Mouse (Mus musculus): ENCODE results near the gene Ttll4. TPM values are rescaled to one million over a fixed set of nuclear protein-coding genes. Genes with fewer than 3 reads are reported as not detected.

The Ttll4 gene
- polyA plus RNA-seq, 1 experiment, result 51.4 TPM

DNA sequence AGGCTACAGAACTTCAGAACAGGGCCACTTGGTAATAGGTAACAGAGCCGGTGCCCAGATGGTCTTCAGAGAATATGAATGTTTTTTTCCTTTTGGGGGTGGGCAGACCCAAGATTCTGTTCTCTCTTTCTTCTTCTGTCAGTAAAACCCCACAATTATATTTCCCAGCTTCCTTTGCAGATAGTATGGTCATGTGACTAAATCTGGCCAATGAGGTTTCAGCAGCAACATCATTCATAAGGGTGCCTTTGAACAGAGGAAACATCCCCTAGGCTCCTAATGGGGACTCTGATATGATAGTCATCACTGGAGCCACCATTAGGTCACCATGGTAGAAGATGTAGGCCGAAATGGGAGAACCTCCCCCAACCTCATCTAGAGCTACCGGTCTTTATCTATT, 91.3 kb downstream of the Ttll4 start:
- Histone ChIP-seq H3K36me3 (ENCODE audit: control insufficient read depth, insufficient read depth, low read length) (no peaks in the 10 kb centered on the region), H3K4me1 (replicated peaks; ENCODE audit: control insufficient read depth, insufficient read depth, low read length) (peaks cover 13% of the 10 kb centered on the region), H3K27ac (ENCODE audit: control insufficient read depth, insufficient read depth, low read length) (no peak overlapping the region), H3K4me3 (ENCODE audit: control insufficient read depth, insufficient read depth, low read length) (no peak overlapping the region), H3K27me3 (ENCODE audit: control insufficient read depth, insufficient read depth, low read length) (no peaks in the 10 kb centered on the region)
- TF ChIP-seq POLR2A (IDR thresholded peaks at IDR 0.05; ENCODE audit: control insufficient read depth, extremely low read depth, insufficient read depth, low read length, poor library complexity) (no peak), CTCF (IDR thresholded peaks at IDR 0.05; ENCODE audit: borderline replicate concordance, control insufficient read depth, extremely low read depth, insufficient read depth, low read length, poor library complexity) (no peak)
- WGBS, result 98% methylated on average over 3 of the region's 3 CpGs
- no peak for DNase-seq

Other genes starting within 250 kb of the Ttll4 start
- 40.2 and 53.1 TPM in 2 replicates for gene Cnot9, start 155.7 kb upstream of the Ttll4 start, polyA plus RNA-seq (2012; rRNA removed)
- gene Plcd4, start 118.9 kb upstream of the Ttll4 start, polyA plus RNA-seq (2012; rRNA removed), result 0.24 and 0.33 TPM in 2 replicates
- gene Usp37, start 117.5 kb upstream of the Ttll4 start, polyA plus RNA-seq (2012; rRNA removed), result 7.3 and 8.6 TPM in 2 replicates
- gene Zfp142, start 73.5 kb upstream of the Ttll4 start, polyA plus RNA-seq (2012; rRNA removed), result 28.4 and 30.3 TPM in 2 replicates
- gene Bcs1l, start 73.5 kb upstream of the Ttll4 start, polyA plus RNA-seq (2012; rRNA removed), result 14.7 and 17.3 TPM in 2 replicates
- gene Rnf25, start 60.3 kb upstream of the Ttll4 start, polyA plus RNA-seq (2012; rRNA removed), result 68.0 and 82.4 TPM in 2 replicates
- 2.6 and 3.7 TPM in 2 replicates for gene Stk36, start 60.3 kb upstream of the Ttll4 start, polyA plus RNA-seq (2012; rRNA removed)
- gene Cyp27a1, start 51.8 kb downstream of the Ttll4 start, polyA plus RNA-seq (2012; rRNA removed), result 9.5 and 10.7 TPM in 2 replicates
- gene Prkag3, start 87.5 kb downstream of the Ttll4 start, polyA plus RNA-seq (2012; rRNA removed), result 0.10 and 0.38 TPM in 2 replicates
- 1.8 and 1.9 TPM in 2 replicates for gene Wnt6, start 110.1 kb downstream of the Ttll4 start, polyA plus RNA-seq (2012; rRNA removed)
- 5.0 and 5.3 TPM in 2 replicates for gene Wnt10a, start 129.8 kb downstream of the Ttll4 start, polyA plus RNA-seq (2012; rRNA removed)
- 0.31 and 0.34 TPM in 2 replicates for gene Cdk5r2, start 193.2 kb downstream of the Ttll4 start, polyA plus RNA-seq (2012; rRNA removed)
- 0.24 and 0.26 TPM in 2 replicates for gene Fev, start 223.7 kb downstream of the Ttll4 start, polyA plus RNA-seq (2012; rRNA removed)
- 1.0 and 1.5 TPM in 2 replicates for gene Cryba2, start 231.4 kb downstream of the Ttll4 start, polyA plus RNA-seq (2012; rRNA removed)

Data from thymus, adult 2 months (tissue).